Mouse (Mus musculus) cerebellum, postnatal 25 days (tissue): Measurements from ENCODE around the gene Tmem106a.
"Not testable (repeated sequence)": the region's sequence is repeated elsewhere in the genome, so short reads cannot be mapped to it uniquely, and the experiment has no call there.

Experiments
- DNase-seq, 2 experiments: peaks; one replicate each; pipeline ENCODE4 v3.0.0; 2021; ENCODE audit warnings: mixed read lengths in 2 of 2

Tmem106a gene

GRCm38 (mm10) chr11:101602491-101602890, 20.4 kb downstream of the Tmem106a start:
- no peak for DNase-seq

GRCm38 (mm10) chr11:101604116-101604515, 22.1 kb downstream of the Tmem106a start:
- DNase-seq, result no peak

DNA sequence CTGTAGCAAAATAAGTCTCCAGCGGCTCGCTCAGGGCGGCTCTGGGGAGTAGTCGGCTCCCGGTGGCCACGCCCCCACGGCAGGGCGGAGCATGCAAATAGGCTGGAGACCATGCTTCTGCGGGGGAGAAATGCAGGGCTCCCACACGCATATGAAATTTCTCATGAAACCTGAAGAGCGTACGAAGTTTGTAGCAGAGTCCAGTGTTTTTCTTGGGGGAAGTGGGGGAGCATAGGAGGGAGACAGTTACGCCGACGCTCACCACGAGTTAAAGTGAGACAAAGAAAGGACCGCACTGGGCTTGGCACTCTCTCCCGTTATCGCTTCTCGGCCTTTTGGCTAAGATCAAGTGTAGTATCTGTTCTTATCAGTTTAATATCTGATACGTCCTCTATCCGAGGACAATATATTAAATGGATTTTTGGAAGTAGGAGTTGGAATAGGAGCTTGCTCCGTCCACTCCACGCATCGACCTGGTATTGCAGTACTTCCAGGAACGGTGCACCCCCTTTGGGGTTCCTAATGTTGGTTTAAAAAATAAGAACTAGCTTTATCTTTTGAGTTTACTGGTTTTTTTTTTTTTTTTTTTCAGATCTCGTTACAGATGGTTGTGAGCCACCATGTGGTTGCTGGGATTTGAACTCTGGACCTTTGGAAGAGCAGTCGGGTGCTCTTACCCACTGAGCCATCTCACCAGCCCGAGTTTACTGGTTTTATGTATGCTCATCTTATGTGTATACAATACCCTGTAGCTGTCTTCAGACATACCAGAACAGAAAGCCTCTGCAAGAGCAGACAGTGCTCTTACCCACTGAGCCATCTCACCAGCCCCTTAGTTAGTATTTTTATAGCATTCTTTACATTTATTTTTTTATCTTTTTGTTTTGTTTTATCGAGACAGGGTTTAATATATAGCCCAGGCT, 22.8 kb downstream of the Tmem106a start:
- DNase-seq, result peak; percentile 69 to 83

GRCm38 (mm10) chr11:101607134-101607533, 25.1 kb downstream of the Tmem106a start:
- DNase-seq, result not testable (repeated sequence)

DNA sequence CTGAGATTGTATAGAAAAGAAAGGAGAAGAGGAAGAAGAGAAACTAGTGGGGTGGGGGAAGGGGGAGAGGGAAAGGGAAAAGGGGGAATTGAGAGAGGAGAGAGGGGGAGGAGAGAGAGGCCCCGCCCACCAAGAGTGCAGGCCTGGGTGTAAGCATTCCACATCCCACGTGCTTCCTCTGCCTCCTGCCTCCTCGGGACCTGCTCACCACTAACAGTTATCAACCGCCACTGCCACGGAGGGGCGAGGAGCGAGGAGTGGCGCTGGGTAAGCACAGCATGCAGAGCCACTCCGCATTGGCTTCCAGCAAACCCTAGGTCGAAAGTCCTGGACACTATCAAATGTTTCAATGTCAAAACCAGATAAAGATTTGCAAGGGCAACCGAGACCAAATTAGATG, 28.4 kb downstream of the Tmem106a start:
- no peak for DNase-seq

DNA sequence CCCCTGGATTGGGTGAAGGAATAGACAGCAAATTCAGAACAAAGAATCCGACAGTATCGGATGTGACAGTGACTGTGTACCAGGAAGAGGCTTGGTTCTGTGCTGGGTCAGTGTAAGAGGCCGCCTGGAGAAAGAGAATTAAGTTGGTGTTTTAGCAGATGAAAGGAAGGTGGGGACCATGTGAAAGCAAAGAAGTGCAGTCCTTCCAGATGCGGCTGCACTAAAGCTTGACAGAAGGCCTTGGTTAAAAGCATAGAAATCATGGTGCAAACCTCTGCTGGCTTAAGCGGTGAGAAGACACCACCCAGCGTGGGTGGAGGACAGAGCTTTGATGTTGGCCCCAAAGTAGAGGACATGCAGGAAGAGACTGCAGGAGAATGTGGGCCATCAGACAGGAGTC, 31.6 kb downstream of the Tmem106a start:
- no peak for DNase-seq

DNA sequence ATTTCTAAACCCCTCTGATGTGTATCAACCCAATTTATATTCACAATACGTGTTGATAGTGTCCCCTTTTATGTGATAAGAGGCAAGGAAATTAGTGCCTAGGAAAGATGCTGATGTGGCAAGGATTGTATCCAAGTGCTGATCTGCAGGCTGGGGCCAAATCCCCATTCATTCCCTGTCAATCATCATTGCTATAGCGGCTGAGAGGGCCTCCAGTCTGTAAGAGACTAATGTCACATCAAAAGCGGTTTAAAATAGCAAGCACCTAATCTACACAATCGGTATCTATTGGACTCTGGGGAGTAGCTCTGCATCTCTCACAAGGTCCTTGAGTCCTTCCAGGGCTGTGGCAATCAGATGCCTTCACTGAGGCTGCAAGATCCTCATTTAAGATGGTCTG, 32.1 kb downstream of the Tmem106a start:
- DNase-seq, result no peak

GRCm38 (mm10) chr11:101615380-101615779, 33.3 kb downstream of the Tmem106a start:
- DNase-seq, result no peak

DNA sequence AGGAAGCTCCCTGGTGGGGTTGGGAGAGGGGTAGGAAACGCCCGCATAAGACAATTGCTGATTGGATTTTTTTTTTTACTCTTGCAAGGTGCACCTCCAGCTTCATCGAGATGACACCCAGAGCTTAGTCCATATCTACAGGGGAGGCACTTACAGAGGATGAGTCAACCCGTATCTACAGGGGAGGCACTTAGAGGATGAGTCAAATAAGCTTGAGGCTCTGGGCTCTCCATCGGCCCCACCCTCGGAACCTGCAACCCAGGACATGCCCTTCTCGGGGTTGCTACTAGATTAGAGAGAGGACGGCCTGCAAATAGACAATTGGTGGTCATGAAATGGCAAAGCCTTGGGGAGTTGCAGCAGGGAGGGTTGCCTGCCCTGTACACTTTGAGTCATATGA, 34.1 kb downstream of the Tmem106a start:
- DNase-seq, result no peak

DNA sequence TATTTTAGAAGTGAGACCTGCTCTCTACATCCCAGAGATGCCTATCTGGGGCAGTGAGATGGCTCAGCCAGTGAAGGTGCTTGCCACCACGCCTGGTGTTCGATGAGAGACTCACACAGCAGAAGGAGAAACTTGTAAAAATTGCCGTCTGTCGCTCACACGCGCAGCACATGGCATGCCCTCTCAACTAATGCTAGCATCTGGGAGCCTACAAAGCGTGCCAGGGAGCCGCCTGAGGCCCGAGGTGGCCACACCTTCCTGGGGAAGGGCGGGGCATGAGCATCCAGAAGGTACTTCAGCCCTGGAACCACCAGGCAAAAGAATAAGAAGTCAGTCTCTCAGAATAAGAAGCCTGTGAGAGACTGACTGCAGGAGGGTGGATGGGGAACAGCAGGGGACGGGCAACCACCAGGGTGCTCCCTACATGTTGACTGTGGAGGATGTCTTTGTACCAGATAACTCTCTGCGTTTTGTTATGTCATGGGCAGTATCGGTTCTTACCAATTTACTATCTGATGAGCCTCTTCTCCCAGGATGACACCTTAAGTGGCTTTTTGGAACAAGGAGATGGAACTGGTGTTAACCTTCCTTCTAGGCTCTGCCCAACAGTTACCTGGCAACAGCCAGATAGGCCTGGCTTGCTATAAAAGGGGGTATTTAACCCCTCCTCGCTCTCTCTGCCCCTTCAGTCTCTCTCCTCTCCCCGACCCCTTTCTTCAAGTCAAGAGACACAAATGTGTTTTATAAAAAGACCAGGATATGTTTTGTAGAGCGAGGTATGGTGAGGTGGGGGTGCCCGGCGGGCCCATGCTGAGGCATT, 35.1 kb downstream of the Tmem106a start:
- no peak for DNase-seq

- DNase-seq, result no peak
Observed at GRCm38 (mm10) chr11:101617849-101618248, 35.8 kb downstream of the Tmem106a start.

DNA sequence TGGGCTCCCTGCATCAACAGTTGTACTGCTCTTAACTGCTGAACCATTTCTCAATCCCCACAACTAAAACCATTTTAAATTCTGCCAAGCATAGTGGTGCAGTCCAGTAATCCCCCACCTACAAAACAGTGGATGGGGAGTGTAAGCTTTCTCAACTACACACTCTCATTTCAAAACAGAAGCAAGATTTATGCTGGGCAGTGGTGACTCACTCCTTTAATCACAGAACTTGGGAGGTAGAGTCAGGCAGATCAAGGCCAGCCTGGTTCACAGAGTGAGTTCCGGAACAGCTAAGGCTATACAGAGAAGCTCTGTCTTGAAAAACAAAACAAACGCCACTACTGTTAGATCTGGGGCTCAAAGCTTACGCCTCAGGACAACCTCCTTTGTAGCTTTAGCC, 36.6 kb downstream of the Tmem106a start:
- DNase-seq, result no peak

GRCm38 (mm10) chr11:101620022-101620655, 38.1 kb downstream of the Tmem106a start:
- DNase-seq, result not testable (repeated sequence)

DNA sequence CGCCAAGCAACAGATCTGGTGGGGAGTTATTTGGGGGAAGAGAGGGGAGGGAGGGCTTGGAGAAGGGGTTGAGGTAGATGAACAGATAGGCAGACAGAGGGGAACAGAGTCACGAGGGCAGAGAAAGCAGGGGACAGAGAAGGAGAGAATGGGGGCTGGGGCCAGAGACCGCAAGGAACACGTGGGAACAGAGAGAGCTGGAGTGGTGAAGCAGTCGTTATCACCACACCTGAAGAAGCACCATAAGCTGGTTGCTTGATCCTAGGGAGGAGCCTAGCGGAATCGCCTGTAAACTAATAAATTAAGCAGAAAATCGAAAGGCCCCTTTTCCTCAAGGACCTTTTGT, 44.6 kb downstream of the Tmem106a start:
- DNase-seq, result no peak

GRCm38 (mm10) chr11:101626995-101627856, 45.2 kb downstream of the Tmem106a start, which contains the start of gene Rdm1:
TSS of gene Rdm1 (plus strand) at chr11:101627195.
- DNase-seq, result peak; percentile 81 to 88

DNA sequence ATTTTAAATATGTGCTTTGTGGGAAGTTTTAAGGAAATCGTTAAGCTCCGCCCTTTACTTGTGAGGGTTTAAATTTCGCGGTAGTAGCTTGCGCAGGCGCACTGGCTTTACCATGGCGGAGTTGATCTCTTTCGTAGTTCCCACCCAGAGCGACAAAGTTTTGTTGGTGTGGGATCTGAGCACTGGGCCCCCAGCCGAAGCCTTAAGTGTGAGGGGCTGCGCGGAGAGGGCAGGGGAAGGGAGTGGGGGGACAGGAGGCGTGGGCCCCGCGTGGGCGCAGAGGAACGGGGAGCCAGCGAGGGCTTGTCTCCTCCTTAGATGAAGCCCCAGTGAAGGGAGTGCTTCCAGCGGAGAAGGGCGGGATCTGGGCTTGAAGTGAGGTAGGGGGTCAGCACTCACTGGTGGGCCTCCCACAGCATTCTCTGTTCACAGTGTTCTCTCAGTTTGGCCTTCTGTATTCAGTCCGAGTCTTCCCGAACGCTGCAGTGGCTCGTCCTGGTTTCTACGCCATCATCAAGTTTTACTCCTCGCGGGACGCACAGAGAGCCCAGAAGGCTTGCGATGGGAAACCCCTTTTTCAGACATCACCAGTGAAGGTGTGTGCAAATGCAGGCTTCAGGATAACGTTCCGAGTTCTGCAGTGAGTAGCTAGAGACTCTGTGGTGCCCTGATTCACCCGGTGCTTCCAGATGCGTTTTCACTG, 46.0 kb downstream of the Tmem106a start:
- peak; percentile 78 to 84 for DNase-seq

DNA sequence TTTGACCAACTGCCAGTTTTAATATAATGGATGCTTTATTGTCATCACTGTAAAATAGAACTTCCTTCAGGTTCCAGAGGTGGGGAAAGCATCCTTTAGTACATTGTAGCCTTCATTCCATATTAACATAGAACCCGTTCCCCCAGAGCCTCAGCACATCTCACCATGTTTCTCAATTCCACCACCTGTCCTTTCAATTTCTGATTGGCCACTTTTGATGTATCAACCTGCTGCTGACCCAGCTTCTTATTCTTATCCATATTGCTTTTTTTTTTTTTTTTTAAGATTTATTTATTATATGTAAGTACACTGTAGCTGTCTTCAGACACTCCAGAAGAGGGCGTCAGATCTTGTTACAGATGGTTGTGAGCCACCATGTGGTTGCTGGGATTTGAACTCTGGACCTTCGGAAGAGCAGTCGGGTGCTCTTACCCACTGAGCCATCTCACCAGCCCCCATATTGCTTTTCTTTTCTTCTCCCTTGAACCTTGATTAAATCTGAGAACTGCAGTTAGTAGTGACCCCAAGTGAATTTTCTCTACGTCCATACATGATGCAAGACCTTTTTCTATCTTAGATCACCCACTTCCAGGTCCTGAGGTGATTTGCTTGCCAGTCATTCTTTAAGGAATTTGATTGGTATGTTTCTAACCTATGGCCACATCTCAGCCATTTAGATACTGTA, 46.8 kb downstream of the Tmem106a start:
- DNase-seq, result not testable (repeated sequence)

- DNase-seq, result no peak
Observed at GRCm38 (mm10) chr11:101635660-101636059, 53.6 kb downstream of the Tmem106a start.

DNA sequence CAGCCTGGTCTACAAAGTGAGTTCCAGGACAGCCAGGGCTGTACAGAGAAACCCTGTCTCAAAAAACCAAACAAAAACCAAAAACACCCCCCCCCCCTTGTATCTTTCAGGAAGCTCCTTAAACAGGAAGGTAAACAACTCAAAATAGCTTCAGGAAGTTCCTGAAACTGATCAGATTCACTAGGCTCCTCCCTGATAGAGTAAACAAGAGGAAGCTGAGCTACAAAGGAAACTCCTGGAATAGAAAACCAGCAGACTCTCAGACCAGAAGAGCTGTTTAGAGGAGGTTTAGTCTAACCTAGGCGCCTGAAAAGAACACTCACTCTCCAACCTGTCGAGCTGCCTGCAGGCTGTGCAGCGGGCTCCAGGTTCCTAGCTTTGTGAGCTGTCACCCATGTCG, 57.7 kb downstream of the Tmem106a start:
- DNase-seq, result no peak

DNA sequence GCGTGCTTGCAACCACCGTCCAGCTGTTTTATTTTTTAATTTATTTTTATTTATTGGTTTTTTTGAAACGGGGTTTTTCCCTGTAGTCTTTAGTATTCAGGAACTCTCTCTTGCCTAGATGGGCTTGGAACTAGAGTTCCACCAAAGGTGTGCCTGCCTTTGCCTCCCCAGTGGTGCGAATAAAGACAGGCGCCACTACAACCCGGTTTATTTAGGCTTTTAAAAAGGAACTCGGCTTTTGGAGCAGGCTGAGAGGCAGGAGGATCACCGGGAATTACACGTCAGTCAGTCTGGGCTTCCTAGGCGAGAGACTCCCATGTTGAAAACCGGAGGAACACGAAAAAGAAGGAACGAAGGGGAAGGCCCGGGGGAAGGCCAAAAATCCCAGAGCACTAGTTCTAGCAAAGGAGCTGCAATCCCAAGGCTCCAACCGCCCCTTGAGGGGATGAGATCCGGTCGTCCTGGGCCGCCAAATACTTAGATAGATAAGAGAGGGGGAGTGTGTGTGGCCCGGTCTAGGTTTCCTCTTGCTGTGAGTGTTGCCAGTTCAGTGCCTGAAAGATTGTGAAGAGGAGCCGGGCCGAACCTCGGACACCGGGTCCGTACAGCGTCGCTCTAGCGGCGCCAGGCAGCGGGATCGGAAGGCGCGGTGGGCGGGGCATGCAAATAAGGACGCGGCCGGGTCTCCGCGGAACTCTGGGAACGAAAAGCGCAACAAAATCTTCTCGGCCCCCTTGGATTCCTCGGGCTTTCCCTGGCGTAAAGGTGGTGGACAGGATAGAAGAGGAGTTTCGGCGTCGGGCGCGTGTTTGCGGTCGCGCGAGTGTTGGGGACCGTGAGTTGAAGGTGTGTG, 59.0 kb downstream of the Tmem106a start:
- DNase-seq, result peak; percentile 89 to 92
